Mouse (Mus musculus): Measurements from ENCODE around the gene Olfr154. TPM values are rescaled to one million over a fixed set of nuclear protein-coding genes. Genes with fewer than 3 reads are reported as not detected.
"Not testable (repeated sequence)": the region's sequence is repeated elsewhere in the genome, so short reads cannot be mapped to it uniquely, and the experiment has no call there.

Olfr154 gene
- not detected in 2 replicates for polyA plus RNA-seq (2016; fragmentation: Nextera tagmentation; extraction: Ambion mirVana)

GRCm38 (mm10) chr2:85664355-85664754, at the start of gene Olfr154:
TSS of gene Olfr154 (minus strand) at chr2:85664455.
- H3K27ac ChIP-seq; H3K4me1 ChIP-seq; H3K36me3 ChIP-seq; H3K27me3 ChIP-seq (ENCODE audit: insufficient read depth, poor library complexity, severe bottlenecking); DNase-seq (ENCODE audit: low spot score); H3K4me3 ChIP-seq; H3K9me3 ChIP-seq: not testable (repeated sequence)

- Histone ChIP-seq H3K27ac (no peak overlapping the region), H3K4me3 (no peak overlapping the region), H3K36me3 (no peaks in the 10 kb centered on the region), H3K9me3 (no peaks in the 10 kb centered on the region), H3K4me1 (no peaks in the 10 kb centered on the region), H3K27me3 (ENCODE audit: insufficient read depth, poor library complexity, severe bottlenecking) (no peaks in the 10 kb centered on the region)
- 35% methylated on average over 1 of the region's 1 CpGs for WGBS
- no peak for DNase-seq (ENCODE audit: low spot score)
Measured at GRCm38 (mm10) chr2:85711159-85711558, 46.9 kb upstream of the Olfr154 start.

GRCm38 (mm10) chr2:85710680-85711079, 46.4 kb upstream of the Olfr154 start:
- 74% methylated on average over 2 of the region's 2 CpGs for WGBS
- H3K4me3 ChIP-seq; H3K27ac ChIP-seq; H3K4me1 ChIP-seq; DNase-seq (ENCODE audit: low spot score); H3K9me3 ChIP-seq; H3K36me3 ChIP-seq; H3K27me3 ChIP-seq (ENCODE audit: insufficient read depth, poor library complexity, severe bottlenecking): not testable (repeated sequence)

- H3K27me3 ChIP-seq (ENCODE audit: insufficient read depth, poor library complexity, severe bottlenecking) = no peaks in the 10 kb centered on the region
- DNase-seq (ENCODE audit: low spot score) = no peak
- H3K27ac ChIP-seq = no peak within 1 kb of the TSS
Measured at GRCm38 (mm10) chr2:85689131-85689530, 24.9 kb upstream of the Olfr154 start, which contains the start of gene Olfr1008. TSS of gene Olfr1008 (plus strand) at chr2:85689431.

GRCm38 (mm10) chr2:85678667-85679066, 14.4 kb upstream of the Olfr154 start, which contains the start of gene Olfr1006:
TSS of gene Olfr1006 (minus strand) at chr2:85678767.
- H3K4me1 ChIP-seq = no peaks in the 10 kb centered on the region
- no peaks in the 10 kb centered on the region for H3K9me3 ChIP-seq
- no peak for DNase-seq (ENCODE audit: low spot score)
- H3K27me3 ChIP-seq (ENCODE audit: insufficient read depth, poor library complexity, severe bottlenecking) = no peaks in the 10 kb centered on the region
- no peaks in the 10 kb centered on the region for H3K36me3 ChIP-seq
- no peak within 1 kb of the TSS for H3K4me3 ChIP-seq
- no peak within 1 kb of the TSS for H3K27ac ChIP-seq

More at GRCm38 (mm10) chr2:85689131-85689530, 24.9 kb upstream of the Olfr154 start, which contains the start of gene Olfr1008:
- Histone ChIP-seq H3K4me1 (no peaks in the 10 kb centered on the region), H3K4me3 (no peak within 1 kb of the TSS), H3K9me3 (0 out of 2 replicates have a peak, but pooled peaks cover 3% of the 10 kb centered on the region), H3K36me3 (no peaks in the 10 kb centered on the region)

- no peaks in the 10 kb centered on the region for H3K4me1 ChIP-seq
- 96% methylated on average over 1 of the region's 1 CpGs for WGBS
- no peaks in the 10 kb centered on the region for H3K27me3 ChIP-seq (ENCODE audit: insufficient read depth, poor library complexity, severe bottlenecking)
- H3K4me3 ChIP-seq = no peak within 1 kb of the TSS
- no peak for DNase-seq (ENCODE audit: low spot score)
- H3K9me3 ChIP-seq = no peaks in the 10 kb centered on the region
- no peaks in the 10 kb centered on the region for H3K36me3 ChIP-seq
- H3K27ac ChIP-seq = no peak within 1 kb of the TSS
Measured at GRCm38 (mm10) chr2:85650604-85651003, 13.7 kb downstream of the Olfr154 start, which contains the start of gene Olfr1002. TSS of gene Olfr1002 (minus strand) at chr2:85650704.

Other genes starting within 250 kb of the Olfr154 start
- not detected in 2 replicates for gene Olfr993, start 249.6 kb downstream of the Olfr154 start, polyA plus RNA-seq (2016; fragmentation: Nextera tagmentation; extraction: Ambion mirVana)
- gene Olfr994, start 228.0 kb downstream of the Olfr154 start, polyA plus RNA-seq (2016; fragmentation: Nextera tagmentation; extraction: Ambion mirVana) = not detected in 2 replicates
- gene Olfr995, start 220.8 kb downstream of the Olfr154 start, polyA plus RNA-seq (2016; fragmentation: Nextera tagmentation; extraction: Ambion mirVana) = not detected in 2 replicates
- gene 4833423E24Rik, start 145.4 kb downstream of the Olfr154 start, polyA plus RNA-seq (2016; fragmentation: Nextera tagmentation; extraction: Ambion mirVana) = not detected in 2 replicates
- gene Olfr996, start 85.2 kb downstream of the Olfr154 start, polyA plus RNA-seq (2016; fragmentation: Nextera tagmentation; extraction: Ambion mirVana) = not detected in 2 replicates
- not detected in 2 replicates for gene Olfr998, start 75.5 kb downstream of the Olfr154 start, polyA plus RNA-seq (2016; fragmentation: Nextera tagmentation; extraction: Ambion mirVana)
- gene Olfr1000, start 52.6 kb downstream of the Olfr154 start, polyA plus RNA-seq (2016; fragmentation: Nextera tagmentation; extraction: Ambion mirVana) = not detected in 2 replicates
- not detected in 2 replicates for gene Olfr1002, start 13.8 kb downstream of the Olfr154 start, polyA plus RNA-seq (2016; fragmentation: Nextera tagmentation; extraction: Ambion mirVana)
- gene Olfr1006, start 14.3 kb upstream of the Olfr154 start, polyA plus RNA-seq (2016; fragmentation: Nextera tagmentation; extraction: Ambion mirVana) = not detected in 2 replicates
- not detected in 2 replicates for gene Olfr1008, start 25.0 kb upstream of the Olfr154 start, polyA plus RNA-seq (2016; fragmentation: Nextera tagmentation; extraction: Ambion mirVana)
- not detected in 2 replicates for gene Olfr1009, start 51.0 kb upstream of the Olfr154 start, polyA plus RNA-seq (2016; fragmentation: Nextera tagmentation; extraction: Ambion mirVana)
- gene Olfr1012, start 98.3 kb upstream of the Olfr154 start, polyA plus RNA-seq (2016; fragmentation: Nextera tagmentation; extraction: Ambion mirVana) = not detected in 2 replicates
- gene Olfr1013, start 102.6 kb upstream of the Olfr154 start, polyA plus RNA-seq (2016; fragmentation: Nextera tagmentation; extraction: Ambion mirVana) = not detected in 2 replicates
- not detected in 2 replicates for gene Olfr1014, start 108.3 kb upstream of the Olfr154 start, polyA plus RNA-seq (2016; fragmentation: Nextera tagmentation; extraction: Ambion mirVana)
- not detected in 2 replicates for gene Olfr1015, start 117.6 kb upstream of the Olfr154 start, polyA plus RNA-seq (2016; fragmentation: Nextera tagmentation; extraction: Ambion mirVana)
- gene Olfr1016, start 138.1 kb upstream of the Olfr154 start, polyA plus RNA-seq (2016; fragmentation: Nextera tagmentation; extraction: Ambion mirVana) = not detected in 2 replicates
- not detected in 2 replicates for gene Olfr1018, start 154.0 kb upstream of the Olfr154 start, polyA plus RNA-seq (2016; fragmentation: Nextera tagmentation; extraction: Ambion mirVana)
- not detected in 2 replicates for gene Olfr1019, start 181.0 kb upstream of the Olfr154 start, polyA plus RNA-seq (2016; fragmentation: Nextera tagmentation; extraction: Ambion mirVana)
- gene Olfr1020, start 182.6 kb upstream of the Olfr154 start, polyA plus RNA-seq (2016; fragmentation: Nextera tagmentation; extraction: Ambion mirVana) = not detected in 2 replicates
- not detected in 2 replicates for gene Olfr1022, start 204.1 kb upstream of the Olfr154 start, polyA plus RNA-seq (2016; fragmentation: Nextera tagmentation; extraction: Ambion mirVana)
- not detected in 2 replicates for gene Olfr1023, start 221.2 kb upstream of the Olfr154 start, polyA plus RNA-seq (2016; fragmentation: Nextera tagmentation; extraction: Ambion mirVana)
- not detected in 2 replicates for gene Olfr1024, start 240.6 kb upstream of the Olfr154 start, polyA plus RNA-seq (2016; fragmentation: Nextera tagmentation; extraction: Ambion mirVana)